Mouse (Mus musculus): ENCODE data around the gene Rasl11a. TPM values are rescaled to one million over a fixed set of nuclear protein-coding genes. Genes with fewer than 3 reads are reported as not detected.

Rasl11a gene
- polyA plus RNA-seq, 1 experiment = 5.6 TPM

GRCm38 (mm10) chr5:146817583-146817982, 27.3 kb upstream of the Rasl11a start:
- no peak overlapping the region for H3K4me3 ChIP-seq (replicated peaks; ENCODE audit: insufficient read depth, low read depth, low read length)
- TF ChIP-seq POLR2A (IDR thresholded peaks at IDR 0.05; ENCODE audit: borderline replicate concordance, insufficient read depth, low read length) = no peak
- no peak for TF ChIP-seq CTCF (IDR thresholded peaks at IDR 0.05; ENCODE audit: borderline replicate concordance, insufficient read depth, low read depth, low read length)
- DNase-seq = no peak
- WGBS = 88% methylated on average over 8 of the region's 8 CpGs
- H3K4me1 ChIP-seq (ENCODE audit: control insufficient read depth, insufficient read depth, low read length) = no peaks in the 10 kb centered on the region
- H3K27me3 ChIP-seq (ENCODE audit: control insufficient read depth, insufficient read depth, low read length) = no peaks in the 10 kb centered on the region
- H3K27ac ChIP-seq (ENCODE audit: insufficient read depth, low read length) = no peak overlapping the region

- H3K27me3 ChIP-seq (ENCODE audit: control insufficient read depth, insufficient read depth, low read length) = no peaks in the 10 kb centered on the region
- no peak overlapping the region for H3K27ac ChIP-seq (ENCODE audit: insufficient read depth, low read length)
- 28% methylated on average over 8 of the region's 8 CpGs for WGBS
- H3K4me1 ChIP-seq (ENCODE audit: control insufficient read depth, insufficient read depth, low read length) = no peaks in the 10 kb centered on the region
- no peak for DNase-seq
- TF ChIP-seq CTCF (IDR thresholded peaks at IDR 0.05; ENCODE audit: borderline replicate concordance, insufficient read depth, low read depth, low read length) (no peak), POLR2A (IDR thresholded peaks at IDR 0.05; ENCODE audit: borderline replicate concordance, insufficient read depth, low read length) (no peak)
- H3K4me3 ChIP-seq (replicated peaks; ENCODE audit: insufficient read depth, low read depth, low read length) = no peak overlapping the region
These were observed 25.8 kb upstream of the Rasl11a start for GRCm38 (mm10) chr5:146818906-146819623.

- Histone ChIP-seq H3K27me3 (ENCODE audit: control insufficient read depth, insufficient read depth, low read length) (no peaks in the 10 kb centered on the region), H3K4me3 (replicated peaks; ENCODE audit: insufficient read depth, low read depth, low read length) (no peak overlapping the region), H3K27ac (ENCODE audit: insufficient read depth, low read length) (no peak overlapping the region), H3K4me1 (ENCODE audit: control insufficient read depth, insufficient read depth, low read length) (no peaks in the 10 kb centered on the region)
- TF ChIP-seq CTCF (IDR thresholded peaks at IDR 0.05; ENCODE audit: borderline replicate concordance, insufficient read depth, low read depth, low read length) = no peak
- no peak for TF ChIP-seq POLR2A (IDR thresholded peaks at IDR 0.05; ENCODE audit: borderline replicate concordance, insufficient read depth, low read length)
- DNase-seq = no peak
- WGBS = 88% methylated on average over 5 of the region's 5 CpGs
These were observed 21.9 kb upstream of the Rasl11a start for GRCm38 (mm10) chr5:146823005-146823404.

GRCm38 (mm10) chr5:146829528-146829927, 15.3 kb upstream of the Rasl11a start:
- Histone ChIP-seq H3K4me3 (replicated peaks; ENCODE audit: insufficient read depth, low read depth, low read length) (no peak overlapping the region), H3K27ac (ENCODE audit: insufficient read depth, low read length) (no peak overlapping the region), H3K4me1 (ENCODE audit: control insufficient read depth, insufficient read depth, low read length) (no peaks in the 10 kb centered on the region), H3K27me3 (ENCODE audit: control insufficient read depth, insufficient read depth, low read length) (no peaks in the 10 kb centered on the region)
- WGBS = 41% methylated on average over 8 of the region's 8 CpGs
- no peak for DNase-seq
- TF ChIP-seq CTCF (IDR thresholded peaks at IDR 0.05; ENCODE audit: borderline replicate concordance, insufficient read depth, low read depth, low read length) (no peak), POLR2A (IDR thresholded peaks at IDR 0.05; ENCODE audit: borderline replicate concordance, insufficient read depth, low read length) (no peak)

- H3K4me3 ChIP-seq (replicated peaks; ENCODE audit: insufficient read depth, low read depth, low read length) = peak overlapping the region; percentile 89
- WGBS = 50% methylated on average over 7 of the region's 7 CpGs
- no peaks in the 10 kb centered on the region for H3K27me3 ChIP-seq (ENCODE audit: control insufficient read depth, insufficient read depth, low read length)
- no peak for DNase-seq
- no peaks in the 10 kb centered on the region for H3K4me1 ChIP-seq (ENCODE audit: control insufficient read depth, insufficient read depth, low read length)
- 0 out of 2 replicates have a peak overlapping the region, but pooled peaks have one; percentile 87 for H3K27ac ChIP-seq (ENCODE audit: insufficient read depth, low read length)
- TF ChIP-seq POLR2A (IDR thresholded peaks at IDR 0.05; ENCODE audit: borderline replicate concordance, insufficient read depth, low read length) = no peak
- no peak for TF ChIP-seq CTCF (IDR thresholded peaks at IDR 0.05; ENCODE audit: borderline replicate concordance, insufficient read depth, low read depth, low read length)
These were observed 12.5 kb upstream of the Rasl11a start for GRCm38 (mm10) chr5:146832435-146832768.

- H3K27me3 ChIP-seq (ENCODE audit: control insufficient read depth, insufficient read depth, low read length) = no peaks in the 10 kb centered on the region
- under 1% methylated on average over 60 of the region's 60 CpGs for WGBS
- DNase-seq = peak; percentile 94 to 98
- TF ChIP-seq CTCF (IDR thresholded peaks at IDR 0.05; ENCODE audit: borderline replicate concordance, insufficient read depth, low read depth, low read length) (no peak), POLR2A (IDR thresholded peaks at IDR 0.05; ENCODE audit: borderline replicate concordance, insufficient read depth, low read length) (peak; percentile 90)
- peak within 1 kb of the TSS; percentile 87 for H3K27ac ChIP-seq (ENCODE audit: insufficient read depth, low read length)
- H3K4me1 ChIP-seq (ENCODE audit: control insufficient read depth, insufficient read depth, low read length) = no peaks in the 10 kb centered on the region
- peak within 1 kb of the TSS; percentile 89 for H3K4me3 ChIP-seq (replicated peaks; ENCODE audit: insufficient read depth, low read depth, low read length)
These were observed 12.0 kb upstream of the Rasl11a start, which contains the start of gene Rpl21 for GRCm38 (mm10) chr5:146832769-146833448. Gene Rpl21, plus strand, starts transcription at chr5:146832890.

GRCm38 (mm10) chr5:146833673-146834201, 11.1 kb upstream of the Rasl11a start:
- no peak for DNase-seq
- no peak for TF ChIP-seq POLR2A (IDR thresholded peaks at IDR 0.05; ENCODE audit: borderline replicate concordance, insufficient read depth, low read length)
- no peak for TF ChIP-seq CTCF (IDR thresholded peaks at IDR 0.05; ENCODE audit: borderline replicate concordance, insufficient read depth, low read depth, low read length)
- H3K27ac ChIP-seq (ENCODE audit: insufficient read depth, low read length) = no peak overlapping the region
- H3K27me3 ChIP-seq (ENCODE audit: control insufficient read depth, insufficient read depth, low read length) = no peaks in the 10 kb centered on the region
- 17% methylated on average over 8 of the region's 8 CpGs for WGBS
- H3K4me3 ChIP-seq (replicated peaks; ENCODE audit: insufficient read depth, low read depth, low read length) = peak overlapping the region; percentile 89
- no peaks in the 10 kb centered on the region for H3K4me1 ChIP-seq (ENCODE audit: control insufficient read depth, insufficient read depth, low read length)
